Mouse (Mus musculus) small intestine, adult 2 months (tissue): ENCODE measurements around the gene Mapkapk2.

Experiments
- CTCF ChIP-seq: fragments of 200-500 bp; IDR thresholded peaks from 2 replicates; pipeline ENCODE4 v1.5.1; 2012; ENCODE audit warnings: low read depth, mild to moderate bottlenecking, control low read depth, inconsistent platforms, low read length, moderate library complexity, mixed read lengths; ENCODE audit not compliant: insufficient replicate concordance, insufficient read length; ENCODE audit errors: extremely low read depth
- POLR2A ChIP-seq: fragments of 200-500 bp; IDR thresholded peaks from 2 replicates; pipeline ENCODE4 v1.6.1; 2012; ENCODE audit warnings: low read depth, mild to moderate bottlenecking, control low read depth, inconsistent platforms, low read length, moderate library complexity

DNA sequence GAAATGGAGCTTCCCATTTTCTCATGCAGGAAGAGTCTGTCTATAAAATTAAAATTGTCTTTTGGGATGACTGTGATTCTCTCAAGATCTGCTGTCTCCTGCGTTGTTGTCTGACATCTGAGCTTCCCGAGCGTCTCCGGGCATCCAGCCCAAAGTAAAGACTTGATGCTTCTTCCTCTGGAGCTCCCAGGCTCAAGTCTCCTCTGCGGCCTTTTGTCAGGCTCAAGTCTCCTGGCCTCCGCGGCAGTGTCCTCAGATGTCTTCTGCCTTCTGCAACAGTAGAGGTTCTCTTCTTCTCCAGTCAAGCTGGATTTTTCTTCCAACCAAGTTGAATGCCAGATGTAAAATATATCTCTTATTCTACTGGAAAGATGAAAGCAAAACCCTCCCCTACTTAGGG, 28.6 kb downstream of the Mapkapk2 start:
- TF ChIP-seq CTCF (no peak), POLR2A (no peak)
